Mouse (Mus musculus): Measurements from ENCODE around the gene Dusp7.

DNA sequence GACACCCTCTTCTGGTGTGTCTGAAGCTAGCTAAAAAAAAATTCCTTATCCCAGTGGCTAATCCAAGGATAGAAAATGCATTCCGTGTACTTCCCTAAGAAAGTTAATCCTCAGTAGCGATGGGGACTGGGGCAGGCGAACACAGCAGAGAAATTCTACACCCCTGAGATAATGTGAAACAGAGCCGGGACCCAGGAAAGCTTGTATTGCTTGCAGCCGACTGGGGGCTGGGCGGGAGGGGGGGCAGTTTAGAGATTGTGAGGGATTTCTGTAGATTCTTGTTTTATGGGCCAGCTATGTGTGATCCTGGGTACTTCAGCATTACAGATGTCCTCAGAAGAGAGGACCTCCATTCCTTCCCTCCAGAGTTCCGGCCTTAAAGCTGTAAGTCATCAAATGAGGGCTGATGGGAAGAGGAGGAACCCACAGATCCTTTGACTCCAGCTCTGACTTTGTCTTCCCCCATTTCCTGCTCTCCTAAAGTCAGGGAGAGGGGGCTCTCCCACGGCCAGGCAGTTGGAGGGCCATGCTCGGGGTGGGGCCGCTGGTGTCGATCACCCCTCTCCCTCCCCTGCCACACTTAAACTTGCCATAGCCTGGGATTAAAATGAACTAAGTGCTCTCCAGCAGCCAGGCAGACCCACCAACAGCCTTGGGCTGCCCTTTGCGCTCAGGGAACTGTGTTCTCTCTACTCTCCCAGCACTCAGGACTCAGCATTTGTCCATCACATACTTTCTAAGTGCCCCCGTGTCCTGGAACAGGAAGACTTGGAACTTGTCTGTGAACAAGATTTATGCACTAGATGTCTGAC, 27.7 kb upstream of the Dusp7 start:
- TF ChIP-seq CTCF (conservative IDR thresholded peaks at IDR 0.05 in 1 of 2, IDR thresholded peaks at IDR 0.05 in 1 of 2; ENCODE audit: low read depth in 2 of 2, low read length in 2 of 2) (no peak), USF1 (IDR thresholded peaks at IDR 0.05; ENCODE audit: low read depth, low read length) (no peak), MAZ (IDR thresholded peaks at IDR 0.05; ENCODE audit: low read depth, low read length) (no peak), MAX (IDR thresholded peaks at IDR 0.05; ENCODE audit: low read length) (no peak), CHD1 (IDR thresholded peaks at IDR 0.05; ENCODE audit: low read depth, low read length) (no peak), POLR2A (IDR thresholded peaks at IDR 0.05; ENCODE audit: low read depth, low read length) (no peak), POLR2AphosphoS2 (IDR thresholded peaks at IDR 0.05; ENCODE audit: low read depth, low read length) (no peak)

Data from CH12.LX (cell line).